Mouse (Mus musculus): Measurements from ENCODE around the gene Gstp1. TPM values are rescaled to one million over a fixed set of nuclear protein-coding genes. Genes with fewer than 3 reads are reported as not detected.
A peak's percentile ranks its signal among the peaks of the same experiment; 100 is the strongest.
"Not testable (repeated sequence)": the region's sequence is repeated elsewhere in the genome, so short reads cannot be mapped to it uniquely, and the experiment has no call there.

Gene Gstp1
- polyA plus RNA-seq, 1 experiment from 2014 or later = 418 TPM

GRCm38 (mm10) chr19:4046866-4047254, 9.1 kb upstream of the Gstp1 start:
- H3K9ac ChIP-seq = no peak overlapping the region
- H3K27me3 ChIP-seq = no peaks in the 10 kb centered on the region
- no peaks in the 10 kb centered on the region for H3K9me3 ChIP-seq
- no peak for ATAC-seq (ENCODE audit: low FRiP score)
- no peak overlapping the region for H3K27ac ChIP-seq
- no peaks in the 10 kb centered on the region for H3K36me3 ChIP-seq
- H3K4me1 ChIP-seq (replicated peaks) = no peaks in the 10 kb centered on the region
- WGBS = 82% methylated on average over 8 of the region's 8 CpGs
- H3K4me2 ChIP-seq = no peak overlapping the region
- H3K4me3 ChIP-seq = no peak overlapping the region

DNA sequence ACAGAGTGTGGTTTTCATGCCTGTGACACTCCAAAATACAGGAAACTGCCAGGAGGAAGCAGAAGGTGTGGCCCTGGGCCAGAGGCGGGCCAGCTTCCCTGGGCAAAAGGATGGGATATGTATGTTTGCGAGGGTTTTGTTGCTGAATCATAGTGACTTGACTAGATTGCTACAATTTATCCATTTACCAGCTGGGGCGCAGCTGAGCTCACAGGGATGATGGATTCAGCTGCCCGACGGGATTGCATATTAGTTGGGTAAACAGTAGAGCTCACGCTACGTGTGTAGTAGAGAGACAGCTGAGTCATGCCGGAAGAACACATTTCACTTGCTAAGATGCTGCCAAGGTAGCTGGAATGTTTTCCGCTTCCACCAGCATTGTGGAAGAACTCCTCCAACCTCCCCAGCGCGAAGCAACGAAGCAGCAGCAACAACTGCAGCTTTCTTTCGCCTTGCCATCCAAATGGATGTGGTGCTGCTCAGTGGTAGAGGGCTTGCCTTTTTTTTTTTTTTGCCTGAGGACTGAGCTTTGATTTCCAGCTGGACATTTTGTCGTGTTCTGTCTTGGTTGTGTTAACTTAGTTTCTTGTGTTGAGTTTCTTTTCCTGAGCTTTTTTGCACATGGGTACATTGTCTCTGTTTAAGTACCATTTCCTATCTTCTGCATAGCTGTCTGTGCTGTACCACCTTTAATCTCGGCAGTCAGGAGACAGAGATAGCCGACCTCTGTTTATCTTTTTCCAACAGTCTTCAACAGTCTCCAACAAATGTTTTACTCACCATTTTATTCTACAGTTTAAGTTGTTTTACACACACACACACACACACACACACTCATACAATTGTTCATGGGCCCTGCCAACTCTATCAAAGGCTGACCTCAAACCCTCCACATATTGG, 8.4 kb upstream of the Gstp1 start, which contains the start of gene Gstp2:
Gene Gstp2 (minus strand): TSS at position 58 of the 900 bp plus-strand sequence.
- no peaks in the 10 kb centered on the region for H3K9me3 ChIP-seq
- H3K9ac ChIP-seq = no peak within 1 kb of the TSS
- ATAC-seq (ENCODE audit: low FRiP score) = no peak
- H3K4me3 ChIP-seq = no peak within 1 kb of the TSS
- H3K4me2 ChIP-seq = 0 out of 2 replicates have a peak within 1 kb of the TSS, but pooled peaks have one; percentile 29
- 55% methylated on average over 16 of the region's 16 CpGs for WGBS
- H3K27ac ChIP-seq = no peak within 1 kb of the TSS
- no peaks in the 10 kb centered on the region for H3K36me3 ChIP-seq
- no peaks in the 10 kb centered on the region for H3K4me1 ChIP-seq (replicated peaks)
- H3K27me3 ChIP-seq = no peaks in the 10 kb centered on the region

DNA sequence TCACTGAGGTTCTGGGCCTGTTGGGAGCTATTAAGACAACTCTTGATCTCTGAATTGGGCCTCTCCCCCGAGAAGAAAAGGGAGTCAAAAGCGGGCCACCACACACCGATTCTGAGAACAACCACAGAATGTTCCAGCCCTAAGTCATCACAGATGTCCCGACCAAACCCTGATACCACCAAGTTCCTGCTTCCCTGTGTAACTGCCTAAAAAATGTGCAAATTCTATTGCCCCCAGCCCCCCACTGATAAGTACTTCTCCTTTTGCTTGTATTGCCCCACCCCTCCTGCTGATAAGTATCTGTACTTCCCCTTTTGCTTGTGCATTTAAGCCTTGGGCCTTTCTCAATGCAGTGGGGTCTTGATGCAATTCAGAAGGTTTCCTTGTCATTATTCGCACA, 6.3 kb upstream of the Gstp1 start:
- WGBS = 90% methylated on average over 5 of the region's 5 CpGs
- not testable (repeated sequence) for H3K36me3 ChIP-seq; H3K27ac ChIP-seq; H3K27me3 ChIP-seq; H3K4me1 ChIP-seq (replicated peaks); ATAC-seq (ENCODE audit: low FRiP score); H3K4me3 ChIP-seq; H3K9me3 ChIP-seq; H3K9ac ChIP-seq; H3K4me2 ChIP-seq

DNA sequence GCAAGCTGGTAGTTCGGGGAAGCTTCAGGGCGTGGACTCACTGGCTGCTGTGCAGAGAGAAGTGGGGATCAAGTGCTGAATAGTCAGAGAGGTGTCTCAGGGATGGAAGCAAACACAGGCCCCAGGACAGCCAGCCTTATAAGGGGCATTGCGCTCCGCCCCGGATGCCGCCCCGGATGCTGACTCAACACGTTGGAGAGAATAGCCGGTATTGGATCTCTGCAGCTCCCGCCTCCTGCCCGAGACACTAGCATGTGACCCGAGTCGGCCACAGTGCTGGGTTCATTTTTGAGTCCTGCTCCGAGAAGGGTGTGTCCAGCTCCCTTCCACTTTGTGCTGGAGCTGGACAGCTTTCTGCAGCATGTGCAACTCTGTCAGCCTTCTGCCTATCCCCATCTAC, 4.3 kb upstream of the Gstp1 start:
- no peak for ATAC-seq (ENCODE audit: low FRiP score)
- Histone ChIP-seq H3K9ac (0 out of 2 replicates have a peak overlapping the region, but pooled peaks have one; percentile 35), H3K4me2 (no peak overlapping the region), H3K27me3 (no peaks in the 10 kb centered on the region), H3K9me3 (no peaks in the 10 kb centered on the region), H3K4me3 (no peak overlapping the region), H3K27ac (no peak overlapping the region), H3K36me3 (no peaks in the 10 kb centered on the region), H3K4me1 (replicated peaks) (peaks cover 12% of the 10 kb centered on the region)
- WGBS = 72% methylated on average over 14 of the region's 14 CpGs

DNA sequence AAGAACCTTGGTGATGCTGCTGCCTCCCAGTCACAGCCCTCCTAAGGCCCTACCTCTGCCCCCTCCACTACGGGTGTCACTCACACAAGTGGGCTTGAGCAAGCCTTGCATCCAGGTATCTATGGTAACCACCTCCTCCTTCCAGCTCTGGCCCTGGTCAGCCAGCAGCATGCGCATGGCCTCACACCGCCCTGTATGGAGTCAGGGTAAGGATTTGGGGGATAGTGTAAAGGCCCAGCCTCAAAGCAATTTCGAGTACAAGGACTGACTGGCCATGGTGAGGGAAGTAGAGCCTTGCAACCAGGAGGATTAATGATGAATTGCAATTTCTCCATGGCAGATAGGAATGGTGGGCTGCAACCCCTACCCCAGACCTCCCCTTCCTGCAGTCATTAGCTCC, 3.7 kb upstream of the Gstp1 start:
- H3K27ac ChIP-seq; H3K36me3 ChIP-seq; H3K9ac ChIP-seq; H3K9me3 ChIP-seq; H3K4me3 ChIP-seq; H3K27me3 ChIP-seq; H3K4me2 ChIP-seq; ATAC-seq (ENCODE audit: low FRiP score): not testable (repeated sequence)
- WGBS = 94% methylated on average over 4 of the region's 4 CpGs
- H3K4me1 ChIP-seq (replicated peaks) = peaks cover 15% of the 10 kb centered on the region

DNA sequence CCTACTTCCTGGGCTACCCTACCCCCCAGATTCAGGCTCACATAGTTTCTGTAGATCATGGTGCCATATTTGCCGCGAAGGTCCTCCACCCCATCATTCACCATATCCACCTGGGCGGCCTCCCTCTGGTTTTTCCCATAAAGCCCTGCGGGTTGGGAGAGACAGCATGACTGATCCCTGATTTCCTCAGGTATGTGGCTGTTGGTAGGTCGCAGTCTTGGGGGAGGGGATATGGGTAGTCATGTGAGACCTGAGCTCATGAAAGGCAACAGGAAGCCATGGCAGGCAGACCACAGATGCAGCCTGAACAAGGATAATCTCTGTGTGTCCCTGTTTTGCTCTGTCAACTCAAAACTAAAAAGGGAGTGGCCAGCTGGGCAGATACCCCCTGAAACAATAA, 3.2 kb upstream of the Gstp1 start:
- not testable (repeated sequence) for H3K27me3 ChIP-seq; H3K27ac ChIP-seq; ATAC-seq (ENCODE audit: low FRiP score); H3K9ac ChIP-seq; H3K9me3 ChIP-seq; H3K36me3 ChIP-seq; H3K4me2 ChIP-seq; H3K4me3 ChIP-seq
- peaks cover 21% of the 10 kb centered on the region for H3K4me1 ChIP-seq (replicated peaks)
- WGBS = 88% methylated on average over 5 of the region's 5 CpGs

DNA sequence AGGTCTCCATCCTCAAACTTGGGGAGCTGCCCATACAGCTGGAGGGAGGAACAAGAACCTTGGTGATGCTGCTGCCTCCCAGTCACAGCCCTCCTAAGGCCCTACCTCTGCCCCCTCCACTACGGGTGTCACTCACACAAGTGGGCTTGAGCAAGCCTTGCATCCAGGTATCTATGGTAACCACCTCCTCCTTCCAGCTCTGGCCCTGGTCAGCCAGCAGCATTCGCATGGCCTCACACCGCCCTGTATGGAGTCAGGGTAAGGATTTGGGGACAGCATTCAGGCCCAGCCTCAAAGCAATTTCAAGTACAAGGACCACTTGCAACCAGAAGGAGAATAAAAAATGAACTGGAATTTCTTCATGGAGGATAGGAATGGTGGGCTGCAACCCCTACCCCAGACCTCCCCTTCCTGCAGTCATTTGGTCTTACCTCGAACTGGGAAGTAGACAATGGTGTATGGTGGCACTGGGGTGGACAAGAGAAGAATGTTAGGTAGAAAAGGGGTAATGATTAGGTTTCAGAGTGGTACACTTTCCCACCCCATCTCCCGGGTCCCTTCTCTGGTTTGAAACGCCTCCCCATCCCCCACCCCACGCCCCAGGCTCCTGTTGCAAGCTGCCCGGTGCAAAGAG, 514 bp downstream of the Gstp1 start:
- Histone ChIP-seq H3K9ac (peak overlapping the region; percentile 80), H3K4me3 (peak overlapping the region; percentile 57), H3K27ac (peak overlapping the region; percentile 64; the same call in 1 of the 2 replicates), H3K4me1 (replicated peaks) (peaks cover 21% of the 10 kb centered on the region), H3K4me2 (peak overlapping the region; percentile 76)
- ATAC-seq (ENCODE audit: low FRiP score) = peak; percentile 64
- H3K36me3 ChIP-seq, H3K27me3 ChIP-seq, H3K9me3 ChIP-seq: not testable (repeated sequence)
- 33% methylated on average over 8 of the region's 8 CpGs for WGBS

GRCm38 (mm10) chr19:4036327-4037045, 1.3 kb downstream of the Gstp1 start:
- no peak for ATAC-seq (ENCODE audit: low FRiP score)
- peaks cover 21% of the 10 kb centered on the region for H3K4me1 ChIP-seq (replicated peaks)
- no peaks in the 10 kb centered on the region for H3K27me3 ChIP-seq
- no peaks in the 10 kb centered on the region for H3K36me3 ChIP-seq
- peak overlapping the region; percentile 34; the same call in 1 of the 2 replicates for H3K4me2 ChIP-seq
- H3K27ac ChIP-seq = no peak overlapping the region
- no peaks in the 10 kb centered on the region for H3K9me3 ChIP-seq
- WGBS = 68% methylated on average over 12 of the region's 12 CpGs
- no peak overlapping the region for H3K9ac ChIP-seq
- H3K4me3 ChIP-seq = no peak overlapping the region

DNA sequence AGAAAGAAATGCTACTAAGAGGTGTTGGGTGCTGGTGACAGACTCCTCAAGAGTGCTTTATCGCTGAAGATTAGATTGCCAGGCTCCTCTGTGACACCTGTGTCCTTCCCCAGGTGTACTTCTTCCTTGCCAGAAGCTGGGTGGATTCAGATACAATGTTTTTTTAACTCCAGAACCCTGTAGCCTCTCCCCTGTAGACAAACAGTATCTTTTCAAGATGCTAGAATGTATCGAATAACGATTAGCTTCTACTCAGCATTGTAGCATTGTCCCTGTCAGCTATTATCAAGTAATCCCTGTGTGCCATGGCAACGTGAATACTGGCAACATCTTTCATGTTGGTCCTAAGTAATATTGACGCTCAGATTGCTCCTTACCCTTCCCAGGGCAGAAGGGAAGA, 4.0 kb downstream of the Gstp1 start:
- 63% methylated on average over 5 of the region's 5 CpGs for WGBS
- ATAC-seq (ENCODE audit: low FRiP score) = no peak

DNA sequence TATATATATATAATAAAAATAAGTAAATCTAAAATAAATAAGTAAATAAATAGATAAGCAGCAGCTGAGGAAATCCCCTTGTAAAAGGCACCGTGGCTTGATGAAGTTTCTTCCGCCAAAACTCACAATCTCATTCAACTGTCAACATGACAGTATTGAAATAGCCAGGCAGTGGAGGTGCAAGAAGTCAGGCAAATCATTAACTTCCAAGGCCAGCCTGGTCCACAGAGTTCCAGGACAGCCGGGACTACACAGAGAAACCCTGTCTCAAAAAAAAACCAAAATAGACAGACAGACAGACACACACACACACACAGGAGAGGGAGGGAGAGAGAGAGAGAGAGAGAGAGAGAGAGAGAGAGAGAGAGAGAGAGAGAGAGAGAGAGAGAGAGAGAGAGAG, 4.5 kb downstream of the Gstp1 start:
- no peak overlapping the region for H3K4me3 ChIP-seq
- H3K9me3 ChIP-seq = no peaks in the 10 kb centered on the region
- ATAC-seq (ENCODE audit: low FRiP score) = no peak
- 73% methylated on average over 3 of the region's 3 CpGs for WGBS
- H3K9ac ChIP-seq = no peak overlapping the region
- no peak overlapping the region for H3K4me2 ChIP-seq
- H3K27me3 ChIP-seq = no peaks in the 10 kb centered on the region
- H3K27ac ChIP-seq = no peak overlapping the region
- H3K36me3 ChIP-seq = no peaks in the 10 kb centered on the region
- peaks cover 20% of the 10 kb centered on the region for H3K4me1 ChIP-seq (replicated peaks)

More for the DNA sequence above, 4.0 kb downstream of the Gstp1 start:
- Histone ChIP-seq H3K9me3 (no peaks in the 10 kb centered on the region), H3K4me1 (replicated peaks) (peaks cover 21% of the 10 kb centered on the region), H3K27ac (no peak overlapping the region), H3K36me3 (no peaks in the 10 kb centered on the region), H3K27me3 (no peaks in the 10 kb centered on the region), H3K9ac (0 out of 2 replicates have a peak overlapping the region, but pooled peaks have one; percentile 19), H3K4me3 (no peak overlapping the region), H3K4me2 (no peak overlapping the region)

DNA sequence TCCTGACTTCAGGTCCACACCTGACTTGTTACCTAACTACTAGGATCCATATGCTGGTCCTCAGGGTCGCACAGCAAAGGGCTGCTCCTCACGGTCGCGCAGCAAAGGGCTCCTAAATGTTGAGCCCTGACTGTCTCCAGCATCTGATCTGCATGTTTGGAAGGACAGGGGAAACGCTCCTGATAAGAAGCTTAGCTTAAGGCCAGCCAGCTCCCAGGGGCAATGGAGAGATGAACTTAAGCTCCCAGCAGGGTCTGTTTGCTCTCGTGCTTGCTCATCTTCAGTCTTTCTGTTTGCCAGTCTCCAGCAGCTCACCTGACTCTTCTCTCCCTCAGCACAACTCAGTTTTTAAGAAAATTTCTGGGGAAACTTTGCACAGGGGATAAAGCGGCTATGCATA, 5.1 kb downstream of the Gstp1 start:
- WGBS = 65% methylated on average over 7 of the region's 7 CpGs
- no peaks in the 10 kb centered on the region for H3K9me3 ChIP-seq
- no peaks in the 10 kb centered on the region for H3K36me3 ChIP-seq
- H3K4me3 ChIP-seq = no peak overlapping the region
- no peak for ATAC-seq (ENCODE audit: low FRiP score)
- H3K9ac ChIP-seq = no peak overlapping the region
- H3K27ac ChIP-seq = no peak overlapping the region
- no peak overlapping the region for H3K4me2 ChIP-seq
- H3K4me1 ChIP-seq (replicated peaks) = peaks cover 15% of the 10 kb centered on the region
- H3K27me3 ChIP-seq = no peaks in the 10 kb centered on the region

DNA sequence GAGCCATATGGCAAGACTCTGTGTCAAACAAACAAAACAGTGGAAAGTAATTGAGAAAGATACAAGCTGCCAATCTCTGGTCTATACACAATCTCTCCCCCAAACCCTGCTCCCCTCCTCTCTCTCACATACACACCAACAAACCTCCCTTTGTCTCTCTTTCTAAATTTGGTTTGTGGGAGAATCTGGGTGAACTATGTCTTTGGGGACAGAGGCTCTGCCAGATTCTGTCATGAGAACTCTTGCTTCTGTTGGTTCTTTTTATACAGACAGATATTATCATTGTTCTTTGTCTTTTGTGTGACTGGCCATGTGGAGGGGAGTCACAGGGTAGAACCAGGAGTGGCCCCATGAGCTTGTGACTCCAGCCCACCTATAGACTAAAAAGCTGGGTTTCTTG, 10.2 kb downstream of the Gstp1 start:
- H3K9me3 ChIP-seq = no peaks in the 10 kb centered on the region
- no peaks in the 10 kb centered on the region for H3K36me3 ChIP-seq
- no peak overlapping the region for H3K9ac ChIP-seq
- H3K4me3 ChIP-seq = no peak overlapping the region
- no peaks in the 10 kb centered on the region for H3K4me1 ChIP-seq (replicated peaks)
- no peak for ATAC-seq (ENCODE audit: low FRiP score)
- no peak overlapping the region for H3K4me2 ChIP-seq
- no peaks in the 10 kb centered on the region for H3K27me3 ChIP-seq
- H3K27ac ChIP-seq = no peak overlapping the region

Data from hindbrain, embryonic 13.5 days (tissue).